Mouse (Mus musculus): ENCODE measurements around the gene Lix1l. TPM values are rescaled to one million over a fixed set of nuclear protein-coding genes. Genes with fewer than 3 reads are reported as not detected.
"Not testable (repeated sequence)": the region's sequence is repeated elsewhere in the genome, so short reads cannot be mapped to it uniquely, and the experiment has no call there.

Gene Lix1l
- polyA plus RNA-seq, 1 experiment from 2014 or later, result 5.7 TPM

DNA sequence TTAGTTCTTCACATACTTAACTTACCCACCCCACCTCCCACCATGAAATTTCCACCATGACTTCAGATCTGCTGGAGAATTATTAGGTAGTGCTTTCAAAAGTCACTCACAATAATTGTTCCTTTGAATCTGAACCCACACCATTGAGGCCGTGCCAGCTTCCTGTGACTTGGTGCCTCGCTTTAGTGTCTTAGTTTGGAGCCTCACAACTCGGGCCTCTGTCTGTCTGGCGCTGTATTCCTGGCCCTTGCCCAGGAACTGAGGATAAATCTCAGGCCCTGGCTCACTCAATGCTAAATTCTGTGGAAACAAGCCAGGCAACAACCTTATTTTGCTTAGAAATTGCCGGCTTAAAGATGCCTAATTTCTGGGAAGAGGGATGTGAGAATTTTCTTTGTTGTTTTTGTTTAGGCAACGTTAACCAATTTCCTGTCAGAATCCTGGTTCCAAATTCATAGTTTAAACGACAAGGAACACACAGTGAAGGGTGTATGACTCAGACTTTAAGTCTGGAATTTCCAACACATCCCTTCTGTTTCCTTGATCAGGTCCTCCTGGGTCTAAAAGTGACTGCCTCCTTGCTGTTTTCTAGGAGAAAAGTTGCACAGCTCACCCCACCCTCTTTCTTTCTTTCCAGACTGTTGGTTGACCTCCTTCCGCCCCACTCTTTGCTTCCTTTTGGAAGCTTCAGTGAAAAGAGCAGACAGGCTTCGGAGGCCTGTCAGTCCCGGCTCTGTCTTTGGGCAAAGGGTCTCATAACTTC is 1.2 kb downstream of the Lix1l start:
- no peak for ATAC-seq (ENCODE audit: insufficient number of reproducible peaks, insufficient read depth, low FRiP score, low TSS enrichment, low read depth)
- Histone ChIP-seq H3K27ac (peak overlapping the region; percentile 94), H3K27me3 (peaks cover 14% of the 10 kb centered on the region), H3K9ac (replicated peaks) (peak overlapping the region; percentile 96), H3K9me3 (no peaks in the 10 kb centered on the region), H3K4me1 (replicated peaks) (peaks cover 41% of the 10 kb centered on the region), H3K4me3 (replicated peaks) (peak overlapping the region; percentile 87), H3K4me2 (peak overlapping the region; percentile 78), H3K36me3 (peaks cover 10% of the 10 kb centered on the region; the same call in 1 of the 2 replicates)
- WGBS, result 38% methylated on average over 10 of the region's 10 CpGs

DNA sequence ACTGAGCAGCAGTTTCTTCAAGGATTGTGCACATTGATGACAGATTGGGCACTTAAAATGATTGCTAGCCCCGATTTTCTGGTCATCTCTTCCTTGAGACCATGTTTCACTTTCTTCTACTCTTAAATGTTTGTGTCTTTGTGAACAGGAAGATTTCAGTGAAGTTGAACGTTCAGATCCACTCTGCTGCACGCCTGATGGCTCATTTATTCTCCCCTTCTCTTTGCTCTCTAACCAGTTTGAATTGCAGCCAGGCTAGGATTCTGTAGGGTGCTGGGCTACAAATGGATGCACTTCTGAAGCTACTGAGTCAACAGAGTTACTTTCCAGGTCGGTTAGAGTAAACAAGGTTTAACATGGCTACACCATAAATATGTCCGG is 1.7 kb downstream of the Lix1l start:
- peaks cover 35% of the 10 kb centered on the region for H3K4me1 ChIP-seq (replicated peaks)
- H3K9ac ChIP-seq (replicated peaks), result peak overlapping the region; percentile 96
- H3K27ac ChIP-seq, result peak overlapping the region; percentile 94
- H3K4me2 ChIP-seq, result peak overlapping the region; percentile 78
- no peaks in the 10 kb centered on the region for H3K9me3 ChIP-seq
- peaks cover 12% of the 10 kb centered on the region for H3K27me3 ChIP-seq
- peak overlapping the region; percentile 87 for H3K4me3 ChIP-seq (replicated peaks)
- H3K36me3 ChIP-seq, result peaks cover 10% of the 10 kb centered on the region; the same call in 1 of the 2 replicates
- whole genome bisulfite sequencing, result 34% methylated on average over 5 of the region's 5 CpGs
- no peak for ATAC-seq (ENCODE audit: insufficient number of reproducible peaks, insufficient read depth, low FRiP score, low TSS enrichment, low read depth)

- peak overlapping the region; percentile 96 for H3K9ac ChIP-seq (replicated peaks)
- peak overlapping the region; percentile 87 for H3K4me3 ChIP-seq (replicated peaks)
- no peaks in the 10 kb centered on the region for H3K9me3 ChIP-seq
- peak overlapping the region; percentile 78 for H3K4me2 ChIP-seq
- peaks cover 10% of the 10 kb centered on the region; the same call in 1 of the 2 replicates for H3K36me3 ChIP-seq
- 63% methylated on average over 5 of the region's 5 CpGs for WGBS
- peaks cover 33% of the 10 kb centered on the region for H3K4me1 ChIP-seq (replicated peaks)
- no peak overlapping the region for H3K27ac ChIP-seq
- H3K27me3 ChIP-seq, result peaks cover 12% of the 10 kb centered on the region
- no peak for ATAC-seq (ENCODE audit: insufficient number of reproducible peaks, insufficient read depth, low FRiP score, low TSS enrichment, low read depth)
Observed at GRCm38 (mm10) chr3:96603311-96603710, 2.4 kb downstream of the Lix1l start.

GRCm38 (mm10) chr3:96606007-96606406 is 5.1 kb downstream of the Lix1l start:
- ATAC-seq (ENCODE audit: insufficient number of reproducible peaks, insufficient read depth, low FRiP score, low TSS enrichment, low read depth); H3K4me2 ChIP-seq; H3K27ac ChIP-seq; H3K4me3 ChIP-seq (replicated peaks); H3K36me3 ChIP-seq; H3K9me3 ChIP-seq; H3K9ac ChIP-seq (replicated peaks); H3K27me3 ChIP-seq: not testable (repeated sequence)
- WGBS, result 86% methylated on average over 4 of the region's 4 CpGs
- peaks cover 22% of the 10 kb centered on the region for H3K4me1 ChIP-seq (replicated peaks)

GRCm38 (mm10) chr3:96606618-96607017 is 5.7 kb downstream of the Lix1l start:
- Histone ChIP-seq H3K9me3 (no peaks in the 10 kb centered on the region), H3K27ac (no peak overlapping the region), H3K4me2 (no peak overlapping the region), H3K36me3 (peaks cover 13% of the 10 kb centered on the region; the same call in 1 of the 2 replicates), H3K4me3 (replicated peaks) (no peak overlapping the region), H3K27me3 (no peaks in the 10 kb centered on the region), H3K9ac (replicated peaks) (no peak overlapping the region), H3K4me1 (replicated peaks) (peaks cover 22% of the 10 kb centered on the region)
- 90% methylated on average over 4 of the region's 4 CpGs for WGBS
- ATAC-seq (ENCODE audit: insufficient number of reproducible peaks, insufficient read depth, low FRiP score, low TSS enrichment, low read depth), result no peak

GRCm38 (mm10) chr3:96617941-96618340 is 17.0 kb downstream of the Lix1l start:
- Histone ChIP-seq H3K4me2 (no peak overlapping the region), H3K4me3 (replicated peaks) (no peak overlapping the region)

DNA sequence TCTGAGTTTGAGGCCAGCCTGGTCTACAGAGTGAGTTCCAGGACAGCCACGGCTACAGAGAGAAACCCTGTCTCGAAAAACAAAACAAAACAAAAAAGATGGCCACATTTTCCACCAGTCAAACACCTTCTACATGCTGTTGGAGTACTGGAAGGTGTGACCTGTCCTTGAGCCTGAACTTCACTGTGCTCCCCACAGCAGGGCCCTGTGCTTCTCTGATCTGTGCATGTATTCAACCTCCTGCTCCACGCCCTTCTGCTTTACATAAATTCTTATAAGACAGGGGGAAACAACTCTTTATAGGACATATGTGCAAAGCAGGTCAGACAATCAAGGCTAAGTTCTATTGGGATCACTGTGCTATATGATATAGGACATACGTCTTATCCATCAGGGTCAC is 22.3 kb downstream of the Lix1l start:
- no peaks in the 10 kb centered on the region for H3K9me3 ChIP-seq

More at GRCm38 (mm10) chr3:96617941-96618340, 17.0 kb downstream of the Lix1l start:
- Histone ChIP-seq H3K27ac (no peak overlapping the region), H3K9ac (replicated peaks) (no peak overlapping the region), H3K36me3 (peaks cover 74% of the 10 kb centered on the region), H3K9me3 (no peaks in the 10 kb centered on the region), H3K27me3 (no peaks in the 10 kb centered on the region), H3K4me1 (replicated peaks) (no peaks in the 10 kb centered on the region)
- no peak for ATAC-seq (ENCODE audit: insufficient number of reproducible peaks, insufficient read depth, low FRiP score, low TSS enrichment, low read depth)
- 90% methylated on average over 3 of the region's 3 CpGs for WGBS

DNA sequence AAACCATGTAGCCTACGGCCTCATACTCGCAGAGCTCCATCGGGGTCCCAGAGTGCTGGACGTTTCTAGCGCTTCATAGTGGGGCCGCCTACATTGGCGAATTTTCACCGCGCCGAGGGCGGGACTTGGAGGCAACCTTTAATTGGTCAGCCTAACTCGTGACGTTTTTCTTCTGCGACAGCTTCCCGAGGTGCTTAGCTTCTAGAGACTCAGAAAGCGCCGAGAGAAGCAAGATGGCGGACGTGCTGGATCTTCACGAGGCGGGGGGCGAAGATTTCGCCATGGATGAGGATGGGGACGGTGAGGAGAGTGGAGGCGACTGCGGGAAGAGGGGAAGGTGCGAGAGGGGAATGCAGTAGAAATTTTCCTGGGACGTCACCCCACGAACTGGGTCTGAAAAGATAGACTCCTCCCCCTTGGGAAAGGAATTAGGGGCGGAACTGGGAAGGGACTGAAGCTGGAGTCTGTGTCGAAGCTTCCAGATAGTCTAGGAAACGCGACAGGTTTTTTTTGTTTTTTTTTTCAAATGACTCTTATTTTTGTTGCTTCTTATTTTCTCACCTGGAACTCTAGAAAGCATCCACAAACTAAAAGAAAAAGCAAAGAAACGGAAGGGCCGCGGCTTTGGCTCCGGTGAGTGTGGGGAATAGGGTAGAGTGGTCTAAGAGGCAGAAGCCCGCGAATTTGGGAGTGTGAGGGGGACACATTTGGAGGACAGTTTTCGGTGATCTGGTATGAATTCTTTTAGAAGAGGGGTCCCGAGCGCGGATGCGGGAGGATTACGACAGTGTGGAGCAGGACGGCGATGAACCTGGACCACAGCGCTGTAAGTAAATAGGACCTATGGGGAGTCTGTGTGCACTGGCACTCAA is 29.0 kb downstream of the Lix1l start, which contains the start of gene Rbm8a:
TSS of gene Rbm8a (plus strand) at position 205 of the 872 bp plus-strand sequence.
- Histone ChIP-seq H3K27me3 (no peaks in the 10 kb centered on the region), H3K27ac (peak within 1 kb of the TSS; percentile 79), H3K4me2 (peak within 1 kb of the TSS; percentile 73), H3K36me3 (peaks cover 54% of the 10 kb centered on the region), H3K4me1 (replicated peaks) (peaks cover 22% of the 10 kb centered on the region), H3K9ac (replicated peaks) (peak within 1 kb of the TSS; percentile 81), H3K9me3 (no peaks in the 10 kb centered on the region), H3K4me3 (replicated peaks) (peak within 1 kb of the TSS; percentile 72)
- WGBS, result under 1% methylated on average over 48 of the region's 48 CpGs
- peak; percentile 92 for ATAC-seq (ENCODE audit: insufficient number of reproducible peaks, insufficient read depth, low FRiP score, low TSS enrichment, low read depth)

More for the DNA sequence above, 22.3 kb downstream of the Lix1l start:
- no peaks in the 10 kb centered on the region for H3K4me1 ChIP-seq (replicated peaks)
- no peak overlapping the region for H3K9ac ChIP-seq (replicated peaks)
- no peak for ATAC-seq (ENCODE audit: insufficient number of reproducible peaks, insufficient read depth, low FRiP score, low TSS enrichment, low read depth)
- no peak overlapping the region for H3K27ac ChIP-seq
- 91% methylated on average over 4 of the region's 4 CpGs for WGBS
- H3K27me3 ChIP-seq, result no peaks in the 10 kb centered on the region
- no peak overlapping the region for H3K4me3 ChIP-seq (replicated peaks)
- H3K4me2 ChIP-seq, result no peak overlapping the region
- H3K36me3 ChIP-seq, result peaks cover 74% of the 10 kb centered on the region

GRCm38 (mm10) chr3:96632058-96632457 is 31.1 kb downstream of the Lix1l start:
- peaks cover 40% of the 10 kb centered on the region for H3K36me3 ChIP-seq
- no peak for ATAC-seq (ENCODE audit: insufficient number of reproducible peaks, insufficient read depth, low FRiP score, low TSS enrichment, low read depth)
- peaks cover 34% of the 10 kb centered on the region for H3K4me1 ChIP-seq (replicated peaks)
- no peaks in the 10 kb centered on the region for H3K27me3 ChIP-seq
- no peak overlapping the region for H3K4me3 ChIP-seq (replicated peaks)
- H3K9ac ChIP-seq (replicated peaks), result no peak overlapping the region
- H3K27ac ChIP-seq, result no peak overlapping the region
- H3K4me2 ChIP-seq, result no peak overlapping the region
- H3K9me3 ChIP-seq, result no peaks in the 10 kb centered on the region

GRCm38 (mm10) chr3:96634015-96634414 is 33.1 kb downstream of the Lix1l start:
- Histone ChIP-seq H3K36me3 (peaks cover 53% of the 10 kb centered on the region), H3K9ac (replicated peaks) (no peak overlapping the region), H3K4me3 (replicated peaks) (no peak overlapping the region), H3K4me1 (replicated peaks) (peaks cover 32% of the 10 kb centered on the region), H3K27ac (no peak overlapping the region), H3K27me3 (no peaks in the 10 kb centered on the region), H3K4me2 (no peak overlapping the region), H3K9me3 (no peaks in the 10 kb centered on the region)
- no peak for ATAC-seq (ENCODE audit: insufficient number of reproducible peaks, insufficient read depth, low FRiP score, low TSS enrichment, low read depth)
- 72% methylated on average over 1 of the region's 1 CpGs for WGBS
